Mouse (Mus musculus): ENCODE data around the gene Fcgrt. TPM values are rescaled to one million over a fixed set of nuclear protein-coding genes. Genes with fewer than 3 reads are reported as not detected.

Gene Fcgrt
- total RNA-seq, 2 experiments from 2014 or later, result 17.9 to 23.1 TPM

GRCm38 (mm10) chr7:45088597-45088996 is 15.1 kb downstream of the Fcgrt start:
- no peak for DNase-seq (ENCODE audit: low spot score in 2 of 2)

GRCm38 (mm10) chr7:45086084-45086483 is 17.6 kb downstream of the Fcgrt start:
- no peak for DNase-seq (ENCODE audit: low spot score in 2 of 2)

GRCm38 (mm10) chr7:45083300-45083890 is 20.3 kb downstream of the Fcgrt start:
- no peak for DNase-seq (ENCODE audit: low spot score in 2 of 2)

GRCm38 (mm10) chr7:45082401-45083299 is 21.0 kb downstream of the Fcgrt start:
- no peak for DNase-seq (ENCODE audit: low spot score in 2 of 2)

GRCm38 (mm10) chr7:45081016-45081415 is 22.6 kb downstream of the Fcgrt start:
- no peak for DNase-seq (ENCODE audit: low spot score in 2 of 2)

- DNase-seq (ENCODE audit: low spot score in 2 of 2), result peak; percentile 97 to 98
These were observed 23.8 kb downstream of the Fcgrt start for GRCm38 (mm10) chr7:45079856-45080255.

GRCm38 (mm10) chr7:45078513-45078912 is 25.1 kb downstream of the Fcgrt start:
- DNase-seq (ENCODE audit: low spot score in 2 of 2), result peak; percentile 70 to 76

- no peak for DNase-seq (ENCODE audit: low spot score in 2 of 2)
These were observed 25.8 kb downstream of the Fcgrt start for GRCm38 (mm10) chr7:45077829-45078228.

GRCm38 (mm10) chr7:45077322-45077721 is 26.3 kb downstream of the Fcgrt start:
- DNase-seq (ENCODE audit: low spot score in 2 of 2), result no peak

- no peak for DNase-seq (ENCODE audit: low spot score in 2 of 2)
These were observed 27.1 kb downstream of the Fcgrt start for GRCm38 (mm10) chr7:45076501-45076900.

GRCm38 (mm10) chr7:45075405-45075804 is 28.2 kb downstream of the Fcgrt start:
- DNase-seq (ENCODE audit: low spot score in 2 of 2), result no peak

GRCm38 (mm10) chr7:45073949-45074348 is 29.7 kb downstream of the Fcgrt start:
- DNase-seq (ENCODE audit: low spot score in 2 of 2), result no peak

GRCm38 (mm10) chr7:45073171-45073707 is 30.4 kb downstream of the Fcgrt start:
- DNase-seq (ENCODE audit: low spot score in 2 of 2), result no peak

- no peak for DNase-seq (ENCODE audit: low spot score in 2 of 2)
These were observed 31.4 kb downstream of the Fcgrt start for GRCm38 (mm10) chr7:45072230-45072629.

- no peak for DNase-seq (ENCODE audit: low spot score in 2 of 2)
These were observed 34.0 kb downstream of the Fcgrt start for GRCm38 (mm10) chr7:45069671-45070070.

GRCm38 (mm10) chr7:45068000-45068318 is 35.7 kb downstream of the Fcgrt start:
- DNase-seq (ENCODE audit: low spot score in 2 of 2), result peak; percentile 54 to 57

GRCm38 (mm10) chr7:45067190-45067999 is 36.3 kb downstream of the Fcgrt start:
- DNase-seq (ENCODE audit: low spot score in 2 of 2), result no peak

GRCm38 (mm10) chr7:45062239-45062835 is 41.3 kb downstream of the Fcgrt start, which contains the start of the genes Nosip and Prrg2:
TSS of gene Nosip (plus strand) at chr7:45062429.
TSS of gene Prrg2 (minus strand) at chr7:45062677.
- DNase-seq (ENCODE audit: low spot score in 2 of 2), result peak; percentile 95 to 96

GRCm38 (mm10) chr7:45061532-45062075 is 42.0 kb downstream of the Fcgrt start:
- no peak for DNase-seq (ENCODE audit: low spot score in 2 of 2)

- DNase-seq (ENCODE audit: low spot score in 2 of 2), result no peak
These were observed 43.0 kb downstream of the Fcgrt start for GRCm38 (mm10) chr7:45060632-45061122.
